Mouse (Mus musculus) MEL (cell line): ENCODE measurements around the gene Fmnl2. TPM values are rescaled to one million over a fixed set of nuclear protein-coding genes. Genes with fewer than 3 reads are reported as not detected.

Source experiments
- DNase-seq: peaks from one replicate; pipeline ENCODE4 v3.0.0; 2011; ENCODE audit warnings: low read depth, low spot score
- H3K27ac ChIP-seq: 2 replicates; pipeline ENCODE4 v1.5.1; 2012; ENCODE audit warnings: low read depth, mild to moderate bottlenecking, control low read depth, low read length, moderate library complexity; ENCODE audit not compliant: control insufficient read depth
- H3K27me3 ChIP-seq, 2 experiments: fragments of 150-350 bp in 1 of 2; sonication (generic) in 1 of 2; 2 replicates each; pipeline ENCODE4 v1.6.1; 2012; ENCODE audit warnings: low read length in 2 of 2, mild to moderate bottlenecking in 2 of 2, improper control_type of control experiment in 1 of 2, moderate library complexity in 1 of 2; ENCODE audit not compliant: insufficient read depth in 2 of 2, control insufficient read depth in 1 of 2
- H3K36me3 ChIP-seq, 2 experiments: 2 replicates each; pipeline ENCODE4 v1.6.1; 2012 to 2014; ENCODE audit warnings: low read length in 2 of 2, improper control_type of control experiment in 1 of 2, inconsistent platforms in 1 of 2, mild to moderate bottlenecking in 1 of 2; ENCODE audit not compliant: insufficient read depth in 2 of 2, control insufficient read depth in 1 of 2
- H3K4me1 ChIP-seq, 2 experiments: fragments of 150-350 bp in 1 of 2; sonication (generic) in 1 of 2; 2 replicates each; pipeline ENCODE4 v1.6.1; 2012; ENCODE audit warnings: low read length in 2 of 2, improper control_type of control experiment in 1 of 2, mild to moderate bottlenecking in 1 of 2; ENCODE audit not compliant: insufficient read depth in 2 of 2, control insufficient read depth in 1 of 2
- H3K4me3 ChIP-seq, 2 experiments: fragments of 150-350 bp in 1 of 2; sonication (generic) in 1 of 2; 2 replicates each; pipeline ENCODE4 v1.5.1; 2012; ENCODE audit warnings: low read depth in 2 of 2, low read length in 2 of 2, mild to moderate bottlenecking in 2 of 2, moderate library complexity in 2 of 2, control low read depth in 1 of 2, improper control_type of control experiment in 1 of 2; ENCODE audit not compliant: control insufficient read depth in 1 of 2, insufficient read depth in 1 of 2
- H3K79me2 ChIP-seq: 2 replicates; pipeline ENCODE4 v1.6.1; 2012; ENCODE audit warnings: mild to moderate bottlenecking, low read length, moderate library complexity; ENCODE audit not compliant: control insufficient read depth, poor library complexity, insufficient read depth
- H3K9ac ChIP-seq: 2 replicates; pipeline ENCODE4 v1.6.1; 2012; ENCODE audit warnings: low read depth, mild to moderate bottlenecking, control low read depth, low read length, moderate library complexity; ENCODE audit not compliant: control insufficient read depth, poor library complexity, severe bottlenecking
- H3K9me3 ChIP-seq: fragments of 150-350 bp; sonication (generic); replicated peaks from 2 replicates; pipeline ENCODE4 v1.6.1; 2012; ENCODE audit warnings: mild to moderate bottlenecking, low read length, improper control_type of control experiment, moderate library complexity; ENCODE audit not compliant: insufficient read depth
- BHLHE40 ChIP-seq: IDR thresholded peaks from 2 replicates; pipeline ENCODE4 v1.6.1; 2012; ENCODE audit warnings: low read depth, mild to moderate bottlenecking, inconsistent platforms, low read length, improper control_type of control experiment, borderline replicate concordance
- E2F4 ChIP-seq: IDR thresholded peaks from 2 replicates; pipeline ENCODE4 v1.6.1; 2011; ENCODE audit warnings: low read depth, low read length, improper control_type of control experiment, borderline replicate concordance
- ELF1 ChIP-seq: IDR thresholded peaks from 2 replicates; pipeline ENCODE4 v1.6.1; 2014; ENCODE audit warnings: low read depth, mild to moderate bottlenecking, inconsistent platforms, low read length, improper control_type of control experiment, moderate library complexity
- EP300 ChIP-seq, 2 experiments: IDR thresholded peaks; 2 replicates each; pipeline ENCODE4 v1.6.1; 2011; ENCODE audit warnings: improper control_type of control experiment in 2 of 2, low read length in 2 of 2, low read depth in 1 of 2, mild to moderate bottlenecking in 1 of 2
- ETS1 ChIP-seq: IDR thresholded peaks from 2 replicates; pipeline ENCODE4 v1.6.1; 2012; ENCODE audit warnings: low read depth, mild to moderate bottlenecking, inconsistent platforms, low read length, improper control_type of control experiment, moderate library complexity
- GABPA ChIP-seq: IDR thresholded peaks from 2 replicates; pipeline ENCODE4 v1.6.1; 2012; ENCODE audit warnings: low read depth, mild to moderate bottlenecking, inconsistent platforms, low read length, improper control_type of control experiment, moderate library complexity
- GATA1 ChIP-seq: IDR thresholded peaks from 2 replicates; pipeline ENCODE4 v1.6.1; 2011; ENCODE audit warnings: low read depth, low read length, improper control_type of control experiment
- JUND ChIP-seq: IDR thresholded peaks from 2 replicates; pipeline ENCODE4 v1.6.1; 2011; ENCODE audit warnings: low read depth, mild to moderate bottlenecking, improper control_type of control experiment, low read length
- KAT2A ChIP-seq: conservative IDR thresholded peaks from 2 replicates; pipeline ENCODE4 v1.6.1; 2012; ENCODE audit warnings: low read depth, low read length, improper control_type of control experiment, inconsistent platforms
- MAZ ChIP-seq: IDR thresholded peaks from 2 replicates; pipeline ENCODE4 v1.6.1; 2012; ENCODE audit warnings: low read depth, mild to moderate bottlenecking, inconsistent platforms, low read length, improper control_type of control experiment
- MXI1 ChIP-seq: IDR thresholded peaks from 2 replicates; pipeline ENCODE4 v1.6.1; 2011; ENCODE audit warnings: mild to moderate bottlenecking, low read depth, low read length, improper control_type of control experiment
- MYB ChIP-seq: IDR thresholded peaks from 2 replicates; pipeline ENCODE4 v1.6.1; 2011; ENCODE audit warnings: mild to moderate bottlenecking, low read depth, low read length, improper control_type of control experiment
- MYC ChIP-seq: IDR thresholded peaks from 2 replicates; pipeline ENCODE4 v1.6.1; 2011; ENCODE audit warnings: low read depth, mild to moderate bottlenecking, low read length, improper control_type of control experiment, moderate library complexity
- NRF1 ChIP-seq: IDR thresholded peaks from 2 replicates; pipeline ENCODE4 v1.6.1; 2014; ENCODE audit warnings: low read depth, mild to moderate bottlenecking, inconsistent platforms, low read length, improper control_type of control experiment, moderate library complexity; ENCODE audit not compliant: poor library complexity, insufficient read depth, severe bottlenecking
- POLR2A ChIP-seq, 2 experiments: IDR thresholded peaks; 2 replicates each; pipeline ENCODE4 v1.6.1; 2011 to 2012; ENCODE audit warnings: low read length in 2 of 2, mild to moderate bottlenecking in 2 of 2, control low read depth in 1 of 2, improper control_type of control experiment in 1 of 2, low read depth in 1 of 2, moderate library complexity in 1 of 2; ENCODE audit not compliant: control insufficient read depth in 1 of 2, insufficient read depth in 1 of 2, poor library complexity in 1 of 2
- RAD21 ChIP-seq: IDR thresholded peaks from 2 replicates; pipeline ENCODE4 v1.6.1; 2011; ENCODE audit warnings: mild to moderate bottlenecking, low read depth, low read length, improper control_type of control experiment
- SMC3 ChIP-seq: IDR thresholded peaks from 2 replicates; pipeline ENCODE4 v1.6.1; 2011; ENCODE audit warnings: low read depth, low read length, improper control_type of control experiment
- TCF12 ChIP-seq: IDR thresholded peaks from 2 replicates; pipeline ENCODE4 v1.6.1; 2014; ENCODE audit warnings: low read depth, mild to moderate bottlenecking, inconsistent platforms, low read length, improper control_type of control experiment, moderate library complexity
- UBTF ChIP-seq: IDR thresholded peaks from 2 replicates; pipeline ENCODE4 v1.6.1; 2012; ENCODE audit warnings: low read depth, mild to moderate bottlenecking, inconsistent platforms, low read length, improper control_type of control experiment, moderate library complexity, borderline replicate concordance; ENCODE audit not compliant: insufficient read depth
- USF1 ChIP-seq: IDR thresholded peaks from 2 replicates; pipeline ENCODE4 v1.6.1; 2014; ENCODE audit warnings: low read depth, mild to moderate bottlenecking, inconsistent platforms, low read length, improper control_type of control experiment, moderate library complexity
- ZC3H11A ChIP-seq: IDR thresholded peaks from 2 replicates; pipeline ENCODE4 v1.6.1; 2012; ENCODE audit warnings: low read depth, mild to moderate bottlenecking, inconsistent platforms, low read length, improper control_type of control experiment
- ZKSCAN1 ChIP-seq: IDR thresholded peaks from 2 replicates; pipeline ENCODE4 v1.6.1; 2012; ENCODE audit warnings: low read depth, mild to moderate bottlenecking, inconsistent platforms, low read length, improper control_type of control experiment, moderate library complexity
- polyA plus RNA-seq, 2 experiments: library from polyadenylated mRNA; stranded (reverse) in 1 of 2; unstranded in 1 of 2; fragments of >175 nt in 1 of 2; fragments of >200 nt in 1 of 2; gene quantifications; 2 replicates each; pipeline versions ENCODE4 v1.2.1 to v1.2.4; 2012; ENCODE audit warnings: low replicate concordance in 2 of 2, low read depth in 1 of 2; ENCODE audit not compliant: insufficient read length in 2 of 2, insufficient read depth in 1 of 2, missing spikeins in 1 of 2
- total RNA-seq: library from RNA; depleted of rRNA; stranded (reverse); fragments of 300-350 nt; gene quantifications from 2 replicates; pipeline ENCODE4 v1.2.3, GENCODE M21; 2012

The Fmnl2 gene
- total and polyA plus RNA-seq, 3 experiments = not detected

DNA sequence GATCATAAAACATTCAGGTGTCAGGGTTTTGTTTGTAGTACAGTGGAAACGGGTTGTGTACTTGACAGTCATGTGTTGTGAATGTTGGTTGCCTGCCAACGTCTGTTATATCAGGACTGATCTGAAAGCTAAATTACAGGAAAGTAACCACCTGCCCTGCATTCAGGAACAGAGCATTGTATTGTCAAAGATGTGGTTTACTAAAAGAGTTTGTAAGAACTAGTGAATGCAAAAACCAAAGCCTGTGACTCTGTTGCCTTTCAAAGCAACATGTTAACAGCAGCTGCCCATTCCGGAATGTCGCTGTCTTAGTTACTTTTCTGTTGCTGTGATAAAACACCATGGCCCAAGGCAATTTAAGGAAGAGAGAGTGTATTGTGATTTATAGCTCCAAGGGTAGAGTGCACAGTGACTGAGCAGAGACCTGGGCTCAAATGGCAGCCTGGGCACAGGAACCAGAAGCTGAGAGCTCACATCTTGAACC is 121.7 kb downstream of the Fmnl2 start:
- Histone ChIP-seq H3K27me3 (no peaks in the 10 kb centered on the region), H3K4me1 (no peaks in the 10 kb centered on the region), H3K9me3 (no peaks in the 10 kb centered on the region), H3K27ac (no peak overlapping the region), H3K36me3 (no peaks in the 10 kb centered on the region), H3K9ac (no peak overlapping the region), H3K79me2 (no peaks in the 10 kb centered on the region), H3K4me3 (no peak overlapping the region)
- DNase-seq = no peak
- TF ChIP-seq E2F4 (no peak), SMC3 (no peak), NRF1 (no peak), MXI1 (no peak), RAD21 (no peak), MAZ (no peak), KAT2A (no peak), TCF12 (no peak), BHLHE40 (no peak), POLR2A (IDR thresholded peaks at IDR 0.05; ENCODE audit: control insufficient read depth in 1 of 2, insufficient read depth in 1 of 2, low read depth in 1 of 2, low read length in 2 of 2, poor library complexity in 1 of 2) (no peak), ETS1 (no peak), MYC (no peak), ZKSCAN1 (no peak), JUND (no peak), ELF1 (no peak), ZC3H11A (no peak)

DNA sequence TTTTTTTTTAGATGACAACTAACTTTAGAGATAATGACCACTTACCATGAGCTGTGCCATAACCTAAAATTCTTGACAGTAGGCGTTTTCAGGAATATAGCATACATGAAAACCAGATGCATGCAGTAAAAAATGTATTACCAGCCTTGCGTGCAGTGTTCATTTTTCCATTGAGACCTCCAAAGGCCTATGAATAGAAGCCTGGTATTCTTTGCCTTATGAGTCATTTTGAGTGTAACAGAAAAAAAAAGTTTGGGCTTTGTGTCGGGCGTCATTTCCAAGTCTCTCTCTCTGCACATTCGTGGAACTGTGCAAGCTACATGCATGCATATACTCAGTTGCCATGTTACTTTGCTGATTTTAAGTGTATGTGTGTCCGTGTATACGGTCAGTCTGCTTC is 123.5 kb downstream of the Fmnl2 start:
- Histone ChIP-seq H3K9me3 (no peaks in the 10 kb centered on the region), H3K9ac (no peak overlapping the region), H3K4me1 (no peaks in the 10 kb centered on the region), H3K27ac (no peak overlapping the region), H3K79me2 (no peaks in the 10 kb centered on the region), H3K4me3 (no peak overlapping the region), H3K27me3 (no peaks in the 10 kb centered on the region), H3K36me3 (no peaks in the 10 kb centered on the region)
- no peak for DNase-seq
- TF ChIP-seq TCF12 = no peak
- no peak for TF ChIP-seq MYB
- no peak for TF ChIP-seq USF1
- no peak for TF ChIP-seq GATA1
- no peak for TF ChIP-seq GABPA
- no peak for TF ChIP-seq UBTF
- no peak for TF ChIP-seq EP300 (IDR thresholded peaks at IDR 0.05; ENCODE audit: low read depth in 1 of 2, low read length in 2 of 2)
- no peak for TF ChIP-seq ZKSCAN1
